Mouse (Mus musculus) heart, adult 11 months (tissue): Measurements from ENCODE around the gene Cav1.
A peak's percentile ranks its signal among the peaks of the same experiment; 100 is the strongest.

Source experiments
- DNase-seq: peaks from one replicate; pipeline ENCODE4 v3.0.0; 2022

Gene Cav1

GRCm38 (mm10) chr6:17305954-17306601 lies at the start of gene Cav1:
TSS of gene Cav1 (plus strand) at chr6:17306335.
- DNase-seq, result peak; percentile 99

GRCm38 (mm10) chr6:17258142-17258541 lies 48.0 kb upstream of the Cav1 start:
- no peak for DNase-seq

- no peak for DNase-seq
Observed at GRCm38 (mm10) chr6:17258911-17259310, 47.2 kb upstream of the Cav1 start.

GRCm38 (mm10) chr6:17262786-17263185 lies 43.3 kb upstream of the Cav1 start:
- DNase-seq, result peak; percentile 74

- peak; percentile 70 for DNase-seq
Observed at GRCm38 (mm10) chr6:17265043-17265442, 41.1 kb upstream of the Cav1 start.

GRCm38 (mm10) chr6:17266466-17266865 lies 39.7 kb upstream of the Cav1 start:
- no peak for DNase-seq

GRCm38 (mm10) chr6:17278366-17278765 lies 27.8 kb upstream of the Cav1 start:
- no peak for DNase-seq

- peak; percentile 100 for DNase-seq
Observed at GRCm38 (mm10) chr6:17280939-17281756, 25.0 kb upstream of the Cav1 start, which contains the start of gene Cav2. TSS of gene Cav2 (plus strand) at chr6:17281185.

GRCm38 (mm10) chr6:17281757-17282092 lies 24.4 kb upstream of the Cav1 start:
- no peak for DNase-seq

- DNase-seq, result peak; percentile 98
Observed at GRCm38 (mm10) chr6:17282159-17282558, 24.0 kb upstream of the Cav1 start.

GRCm38 (mm10) chr6:17283834-17284233 lies 22.3 kb upstream of the Cav1 start:
- DNase-seq, result no peak

GRCm38 (mm10) chr6:17286381-17286780 lies 19.8 kb upstream of the Cav1 start:
- DNase-seq, result peak; percentile 92

GRCm38 (mm10) chr6:17295116-17295515 lies 11.0 kb upstream of the Cav1 start:
- DNase-seq, result peak; percentile 39

GRCm38 (mm10) chr6:17306602-17307325 lies 629 bp downstream of the Cav1 start:
- peak; percentile 95 for DNase-seq

GRCm38 (mm10) chr6:17307461-17308115 lies 1.5 kb downstream of the Cav1 start:
- peak; percentile 98 for DNase-seq

GRCm38 (mm10) chr6:17308661-17309060 lies 2.5 kb downstream of the Cav1 start:
- DNase-seq, result peak; percentile 93

- DNase-seq, result peak; percentile 96
Observed at GRCm38 (mm10) chr6:17309260-17309659, 3.1 kb downstream of the Cav1 start.

- peak; percentile 46 for DNase-seq
Observed at GRCm38 (mm10) chr6:17314241-17314640, 8.1 kb downstream of the Cav1 start.

- peak; percentile 85 for DNase-seq
Observed at GRCm38 (mm10) chr6:17314659-17315616, 8.8 kb downstream of the Cav1 start.

GRCm38 (mm10) chr6:17316294-17317166 lies 10.4 kb downstream of the Cav1 start:
- DNase-seq, result peak; percentile 88

GRCm38 (mm10) chr6:17317167-17317524 lies 11.0 kb downstream of the Cav1 start:
- DNase-seq, result no peak
